Mouse (Mus musculus): ENCODE data around the gene Oprm1. TPM values are rescaled to one million over a fixed set of nuclear protein-coding genes. Genes with fewer than 3 reads are reported as not detected.

Gene Oprm1
- polyA plus RNA-seq, 1 experiment: 0.09 TPM

- Histone ChIP-seq H3K27me3 (ENCODE audit: control insufficient read depth, insufficient read depth, low read length) (no peaks in the 10 kb centered on the region), H3K27ac (ENCODE audit: control insufficient read depth, insufficient read depth, low read depth, low read length) (no peak overlapping the region), H3K4me3 (ENCODE audit: control insufficient read depth, low read depth, low read length) (no peak overlapping the region), H3K4me1 (ENCODE audit: control insufficient read depth, insufficient read depth, low read length) (no peaks in the 10 kb centered on the region), H3K36me3 (ENCODE audit: control insufficient read depth, insufficient read depth, low read length) (no peaks in the 10 kb centered on the region)
- TF ChIP-seq POLR2A (IDR thresholded peaks at IDR 0.05; ENCODE audit: control insufficient read depth, low read depth, low read length) (no peak), CTCF (IDR thresholded peaks at IDR 0.05; ENCODE audit: control insufficient read depth, insufficient read depth, insufficient replicate concordance, low read depth, low read length) (no peak)
These were observed 137.5 kb downstream of the Oprm1 start for GRCm38 (mm10) chr10:6895796-6896195.

- H3K36me3 ChIP-seq (ENCODE audit: control insufficient read depth, insufficient read depth, low read length): no peaks in the 10 kb centered on the region
- H3K4me3 ChIP-seq (ENCODE audit: control insufficient read depth, low read depth, low read length): no peak overlapping the region
- no peak overlapping the region for H3K27ac ChIP-seq (ENCODE audit: control insufficient read depth, insufficient read depth, low read depth, low read length)
- no peaks in the 10 kb centered on the region for H3K27me3 ChIP-seq (ENCODE audit: control insufficient read depth, insufficient read depth, low read length)
- no peaks in the 10 kb centered on the region for H3K4me1 ChIP-seq (ENCODE audit: control insufficient read depth, insufficient read depth, low read length)
- no peak for TF ChIP-seq POLR2A (IDR thresholded peaks at IDR 0.05; ENCODE audit: control insufficient read depth, low read depth, low read length)
- TF ChIP-seq CTCF (IDR thresholded peaks at IDR 0.05; ENCODE audit: control insufficient read depth, insufficient read depth, insufficient replicate concordance, low read depth, low read length): no peak
These were observed 138.5 kb downstream of the Oprm1 start for GRCm38 (mm10) chr10:6896659-6897303.

GRCm38 (mm10) chr10:6900126-6900525 lies 141.8 kb downstream of the Oprm1 start:
- Histone ChIP-seq H3K36me3 (ENCODE audit: control insufficient read depth, insufficient read depth, low read length) (no peaks in the 10 kb centered on the region), H3K4me3 (ENCODE audit: control insufficient read depth, low read depth, low read length) (no peak overlapping the region), H3K27me3 (ENCODE audit: control insufficient read depth, insufficient read depth, low read length) (no peaks in the 10 kb centered on the region), H3K27ac (ENCODE audit: control insufficient read depth, insufficient read depth, low read depth, low read length) (no peak overlapping the region), H3K4me1 (ENCODE audit: control insufficient read depth, insufficient read depth, low read length) (no peaks in the 10 kb centered on the region)
- TF ChIP-seq CTCF (IDR thresholded peaks at IDR 0.05; ENCODE audit: control insufficient read depth, insufficient read depth, insufficient replicate concordance, low read depth, low read length) (no peak), POLR2A (IDR thresholded peaks at IDR 0.05; ENCODE audit: control insufficient read depth, low read depth, low read length) (no peak)

GRCm38 (mm10) chr10:6901819-6902393 lies 143.6 kb downstream of the Oprm1 start:
- Histone ChIP-seq H3K27ac (ENCODE audit: control insufficient read depth, insufficient read depth, low read depth, low read length) (no peak overlapping the region), H3K4me1 (ENCODE audit: control insufficient read depth, insufficient read depth, low read length) (no peaks in the 10 kb centered on the region), H3K36me3 (ENCODE audit: control insufficient read depth, insufficient read depth, low read length) (no peaks in the 10 kb centered on the region), H3K4me3 (ENCODE audit: control insufficient read depth, low read depth, low read length) (no peak overlapping the region), H3K27me3 (ENCODE audit: control insufficient read depth, insufficient read depth, low read length) (no peaks in the 10 kb centered on the region)
- TF ChIP-seq CTCF (IDR thresholded peaks at IDR 0.05; ENCODE audit: control insufficient read depth, insufficient read depth, insufficient replicate concordance, low read depth, low read length): no peak
- no peak for TF ChIP-seq POLR2A (IDR thresholded peaks at IDR 0.05; ENCODE audit: control insufficient read depth, low read depth, low read length)

- Histone ChIP-seq H3K36me3 (ENCODE audit: control insufficient read depth, insufficient read depth, low read length) (no peaks in the 10 kb centered on the region), H3K27ac (ENCODE audit: control insufficient read depth, insufficient read depth, low read depth, low read length) (no peak overlapping the region), H3K4me1 (ENCODE audit: control insufficient read depth, insufficient read depth, low read length) (no peaks in the 10 kb centered on the region), H3K4me3 (ENCODE audit: control insufficient read depth, low read depth, low read length) (no peak overlapping the region), H3K27me3 (ENCODE audit: control insufficient read depth, insufficient read depth, low read length) (no peaks in the 10 kb centered on the region)
- TF ChIP-seq CTCF (IDR thresholded peaks at IDR 0.05; ENCODE audit: control insufficient read depth, insufficient read depth, insufficient replicate concordance, low read depth, low read length): no peak
- no peak for TF ChIP-seq POLR2A (IDR thresholded peaks at IDR 0.05; ENCODE audit: control insufficient read depth, low read depth, low read length)
These were observed 151.5 kb downstream of the Oprm1 start for GRCm38 (mm10) chr10:6909763-6910162.

- no peaks in the 10 kb centered on the region for H3K27me3 ChIP-seq (ENCODE audit: control insufficient read depth, insufficient read depth, low read length)
- no peak for TF ChIP-seq CTCF (IDR thresholded peaks at IDR 0.05; ENCODE audit: control insufficient read depth, insufficient read depth, insufficient replicate concordance, low read depth, low read length)
- no peak for TF ChIP-seq POLR2A (IDR thresholded peaks at IDR 0.05; ENCODE audit: control insufficient read depth, low read depth, low read length)
- no peak overlapping the region for H3K4me3 ChIP-seq (ENCODE audit: control insufficient read depth, low read depth, low read length)
- no peaks in the 10 kb centered on the region for H3K36me3 ChIP-seq (ENCODE audit: control insufficient read depth, insufficient read depth, low read length)
- H3K4me1 ChIP-seq (ENCODE audit: control insufficient read depth, insufficient read depth, low read length): no peaks in the 10 kb centered on the region
- H3K27ac ChIP-seq (ENCODE audit: control insufficient read depth, insufficient read depth, low read depth, low read length): no peak overlapping the region
These were observed 157.7 kb downstream of the Oprm1 start for GRCm38 (mm10) chr10:6915991-6916390.

- no peaks in the 10 kb centered on the region for H3K4me1 ChIP-seq (ENCODE audit: control insufficient read depth, insufficient read depth, low read length)
- TF ChIP-seq POLR2A (IDR thresholded peaks at IDR 0.05; ENCODE audit: control insufficient read depth, low read depth, low read length) (no peak), CTCF (IDR thresholded peaks at IDR 0.05; ENCODE audit: control insufficient read depth, insufficient read depth, insufficient replicate concordance, low read depth, low read length) (no peak)
- no peak overlapping the region for H3K4me3 ChIP-seq (ENCODE audit: control insufficient read depth, low read depth, low read length)
- H3K36me3 ChIP-seq (ENCODE audit: control insufficient read depth, insufficient read depth, low read length): no peaks in the 10 kb centered on the region
- H3K27me3 ChIP-seq (ENCODE audit: control insufficient read depth, insufficient read depth, low read length): no peaks in the 10 kb centered on the region
- no peak overlapping the region for H3K27ac ChIP-seq (ENCODE audit: control insufficient read depth, insufficient read depth, low read depth, low read length)
These were observed 158.4 kb downstream of the Oprm1 start for GRCm38 (mm10) chr10:6916545-6917257.

All from testis, adult 2 months (tissue).